Mouse (Mus musculus) embryonic facial prominence, embryonic 12.5 days (tissue): Measurements from ENCODE around the gene Utrn. TPM values are rescaled to one million over a fixed set of nuclear protein-coding genes. Genes with fewer than 3 reads are reported as not detected.

Source experiments
- ATAC-seq: fragments of 200-750 bp; cut with Nextera tagmentation; 2 replicates; pipeline ENCODE4 v1.8.0; 2017; ENCODE audit not compliant: insufficient number of reproducible peaks, insufficient read depth, low FRiP score, low TSS enrichment
- H3K27ac ChIP-seq: fragments of 300-500 bp; sonication (generic); 2 replicates; pipeline ENCODE4 v1.5.1; 2016; ENCODE audit warnings: mild to moderate bottlenecking
- H3K27me3 ChIP-seq: fragments of 300-500 bp; sonication (generic); 2 replicates; pipeline ENCODE4 v1.6.1; 2016; ENCODE audit warnings: mild to moderate bottlenecking, moderate library complexity
- H3K36me3 ChIP-seq: fragments of 300-500 bp; sonication (generic); 2 replicates; pipeline ENCODE4 v1.6.1; 2016; ENCODE audit warnings: mild to moderate bottlenecking
- H3K4me1 ChIP-seq: fragments of 300-500 bp; sonication (generic); 2 replicates; pipeline ENCODE4 v1.6.1; 2016
- H3K4me2 ChIP-seq: fragments of 300-500 bp; sonication (generic); replicated peaks from 2 replicates; pipeline ENCODE4 v1.6.1; 2016; ENCODE audit warnings: mild to moderate bottlenecking, moderate library complexity
- H3K4me3 ChIP-seq: fragments of 300-500 bp; sonication (generic); 2 replicates; pipeline ENCODE4 v1.5.1; 2016; ENCODE audit warnings: mild to moderate bottlenecking
- H3K9ac ChIP-seq: fragments of 300-500 bp; sonication (generic); 2 replicates; pipeline ENCODE4 v1.6.1; 2016; ENCODE audit warnings: mild to moderate bottlenecking, moderate library complexity
- H3K9me3 ChIP-seq: fragments of 300-500 bp; sonication (generic); 2 replicates; pipeline ENCODE4 v1.6.1; 2016; ENCODE audit warnings: mild to moderate bottlenecking, moderate library complexity
- WGBS: fragments of 180-500 bp; shearing (Covaris S2); methylation state at CpG from one replicate; pipeline ENCODE4 v1.1.7; 2016; 5-methylcytosine and 5-hydroxymethylcytosine counted together
- polyA plus RNA-seq: library from polyadenylated mRNA; unstranded; fragments of >200 nt; fragmentation: Nextera tagmentation; extraction: Ambion mirVana; gene quantifications from 2 replicates; pipeline ENCODE4 v1.2.1, GENCODE M21; 2016

Utrn gene
- polyA plus RNA-seq, 1 experiment from 2014 or later = 78.8 TPM

- Histone ChIP-seq H3K36me3 (no peaks in the 10 kb centered on the region), H3K4me1 (peaks cover 14% of the 10 kb centered on the region), H3K9ac (no peak overlapping the region), H3K4me3 (no peak overlapping the region), H3K9me3 (no peaks in the 10 kb centered on the region), H3K27ac (no peak overlapping the region), H3K27me3 (no peaks in the 10 kb centered on the region), H3K4me2 (no peak overlapping the region)
- 56% methylated on average over 3 of the region's 3 CpGs for WGBS
- no peak for ATAC-seq
Observed at GRCm38 (mm10) chr10:12790881-12791280, 78.3 kb downstream of the Utrn start.

- peaks cover 14% of the 10 kb centered on the region for H3K4me1 ChIP-seq
- no peak overlapping the region for H3K4me2 ChIP-seq
- no peaks in the 10 kb centered on the region for H3K9me3 ChIP-seq
- ATAC-seq = no peak
- WGBS = 86% methylated on average over 1 of the region's 1 CpGs
- no peak overlapping the region for H3K9ac ChIP-seq
- H3K4me3 ChIP-seq = no peak overlapping the region
- H3K27ac ChIP-seq = no peak overlapping the region
- no peaks in the 10 kb centered on the region for H3K27me3 ChIP-seq
- no peaks in the 10 kb centered on the region for H3K36me3 ChIP-seq
Observed at GRCm38 (mm10) chr10:12788529-12788928, 80.6 kb downstream of the Utrn start.

- no peaks in the 10 kb centered on the region for H3K36me3 ChIP-seq
- no peaks in the 10 kb centered on the region for H3K27me3 ChIP-seq
- peaks cover 14% of the 10 kb centered on the region for H3K4me1 ChIP-seq
- H3K27ac ChIP-seq = no peak overlapping the region
- 77% methylated on average over 6 of the region's 6 CpGs for WGBS
- no peak overlapping the region for H3K4me3 ChIP-seq
- H3K9me3 ChIP-seq = no peaks in the 10 kb centered on the region
- H3K4me2 ChIP-seq = no peak overlapping the region
- H3K9ac ChIP-seq = no peak overlapping the region
- ATAC-seq = no peak
Observed at GRCm38 (mm10) chr10:12787965-12788364, 81.2 kb downstream of the Utrn start.

GRCm38 (mm10) chr10:12785299-12785698, 83.9 kb downstream of the Utrn start:
- no peaks in the 10 kb centered on the region for H3K27me3 ChIP-seq
- H3K36me3 ChIP-seq = no peaks in the 10 kb centered on the region
- no peaks in the 10 kb centered on the region for H3K9me3 ChIP-seq
- no peak overlapping the region for H3K9ac ChIP-seq
- H3K4me2 ChIP-seq = no peak overlapping the region
- no peak overlapping the region for H3K27ac ChIP-seq
- H3K4me3 ChIP-seq = no peak overlapping the region
- no peaks in the 10 kb centered on the region for H3K4me1 ChIP-seq
- 88% methylated on average over 5 of the region's 5 CpGs for WGBS
- no peak for ATAC-seq

GRCm38 (mm10) chr10:12781381-12781907, 87.7 kb downstream of the Utrn start:
- WGBS = 71% methylated on average over 4 of the region's 4 CpGs
- Histone ChIP-seq H3K9me3 (no peaks in the 10 kb centered on the region), H3K4me1 (no peaks in the 10 kb centered on the region), H3K36me3 (no peaks in the 10 kb centered on the region; the same call in 1 of the 2 replicates), H3K4me2 (no peak overlapping the region), H3K27me3 (no peaks in the 10 kb centered on the region), H3K4me3 (no peak overlapping the region), H3K9ac (no peak overlapping the region), H3K27ac (no peak overlapping the region)
- ATAC-seq = no peak

- Histone ChIP-seq H3K27me3 (no peaks in the 10 kb centered on the region), H3K9me3 (0 out of 2 replicates have a peak, but pooled peaks cover 2% of the 10 kb centered on the region), H3K4me3 (no peak overlapping the region), H3K4me1 (0 out of 2 replicates have a peak, but pooled peaks cover 3% of the 10 kb centered on the region), H3K4me2 (no peak overlapping the region), H3K9ac (no peak overlapping the region), H3K27ac (no peak overlapping the region), H3K36me3 (no peaks in the 10 kb centered on the region; the same call in 1 of the 2 replicates)
- 34% methylated on average over 6 of the region's 6 CpGs for WGBS
- no peak for ATAC-seq
Observed at GRCm38 (mm10) chr10:12773178-12773577, 96.0 kb downstream of the Utrn start.

- 70% methylated on average over 2 of the region's 2 CpGs for WGBS
- H3K27me3 ChIP-seq = no peaks in the 10 kb centered on the region
- H3K4me1 ChIP-seq = 0 out of 2 replicates have a peak, but pooled peaks cover 3% of the 10 kb centered on the region
- 0 out of 2 replicates have a peak, but pooled peaks cover 6% of the 10 kb centered on the region for H3K9me3 ChIP-seq
- ATAC-seq = no peak
- H3K4me3 ChIP-seq = no peak overlapping the region
- H3K4me2 ChIP-seq = no peak overlapping the region
- H3K9ac ChIP-seq = no peak overlapping the region
- H3K36me3 ChIP-seq = no peaks in the 10 kb centered on the region
- H3K27ac ChIP-seq = no peak overlapping the region
Observed at GRCm38 (mm10) chr10:12771511-12771910, 97.7 kb downstream of the Utrn start.

GRCm38 (mm10) chr10:12762668-12763067, 106.5 kb downstream of the Utrn start:
- Histone ChIP-seq H3K27ac (no peak overlapping the region), H3K27me3 (no peaks in the 10 kb centered on the region), H3K36me3 (0 out of 2 replicates have a peak, but pooled peaks cover 3% of the 10 kb centered on the region), H3K4me1 (peaks cover 8% of the 10 kb centered on the region; the same call in 1 of the 2 replicates), H3K9me3 (0 out of 2 replicates have a peak, but pooled peaks cover 3% of the 10 kb centered on the region), H3K4me2 (no peak overlapping the region), H3K4me3 (no peak overlapping the region), H3K9ac (no peak overlapping the region)
- no peak for ATAC-seq
- 62% methylated on average over 3 of the region's 3 CpGs for WGBS

GRCm38 (mm10) chr10:12758702-12758988, 110.5 kb downstream of the Utrn start:
- H3K4me3 ChIP-seq = no peak overlapping the region
- H3K4me2 ChIP-seq = no peak overlapping the region
- no peaks in the 10 kb centered on the region for H3K9me3 ChIP-seq
- ATAC-seq = no peak
- no peak overlapping the region for H3K9ac ChIP-seq
- WGBS = 54% methylated on average over 6 of the region's 6 CpGs
- no peaks in the 10 kb centered on the region for H3K27me3 ChIP-seq
- H3K27ac ChIP-seq = no peak overlapping the region
- no peaks in the 10 kb centered on the region for H3K36me3 ChIP-seq
- H3K4me1 ChIP-seq = peaks cover 8% of the 10 kb centered on the region; the same call in 1 of the 2 replicates

GRCm38 (mm10) chr10:12757943-12758701, 111.0 kb downstream of the Utrn start:
- no peak overlapping the region for H3K9ac ChIP-seq
- H3K36me3 ChIP-seq = no peaks in the 10 kb centered on the region
- H3K27me3 ChIP-seq = no peaks in the 10 kb centered on the region
- ATAC-seq = no peak
- H3K4me2 ChIP-seq = no peak overlapping the region
- H3K27ac ChIP-seq = no peak overlapping the region
- peaks cover 8% of the 10 kb centered on the region; the same call in 1 of the 2 replicates for H3K4me1 ChIP-seq
- WGBS = 40% methylated on average over 5 of the region's 5 CpGs
- H3K4me3 ChIP-seq = no peak overlapping the region
- no peaks in the 10 kb centered on the region for H3K9me3 ChIP-seq

GRCm38 (mm10) chr10:12756692-12757091, 112.5 kb downstream of the Utrn start:
- no peak overlapping the region for H3K4me3 ChIP-seq
- no peak overlapping the region for H3K9ac ChIP-seq
- no peak for ATAC-seq
- H3K4me1 ChIP-seq = peaks cover 8% of the 10 kb centered on the region; the same call in 1 of the 2 replicates
- H3K27me3 ChIP-seq = no peaks in the 10 kb centered on the region
- no peaks in the 10 kb centered on the region for H3K36me3 ChIP-seq
- no peaks in the 10 kb centered on the region for H3K9me3 ChIP-seq
- 89% methylated on average over 4 of the region's 4 CpGs for WGBS
- no peak overlapping the region for H3K4me2 ChIP-seq
- no peak overlapping the region for H3K27ac ChIP-seq

- Histone ChIP-seq H3K27ac (no peak overlapping the region), H3K4me3 (no peak overlapping the region), H3K27me3 (no peaks in the 10 kb centered on the region), H3K36me3 (no peaks in the 10 kb centered on the region), H3K4me1 (peaks cover 8% of the 10 kb centered on the region; the same call in 1 of the 2 replicates), H3K9me3 (no peaks in the 10 kb centered on the region), H3K9ac (no peak overlapping the region), H3K4me2 (no peak overlapping the region)
- no peak for ATAC-seq
- 98% methylated on average over 2 of the region's 2 CpGs for WGBS
Observed at GRCm38 (mm10) chr10:12754911-12755310, 114.3 kb downstream of the Utrn start.
